8 mouse cellular contexts compared by ENCODE assay signal in genomic region chr9:65555001-65555405, GRCm38 (mm10). TPM values are rescaled to one million over a fixed set of nuclear protein-coding genes. Genes with fewer than 3 reads are reported as not detected.
A peak's percentile ranks its signal among the peaks of the same experiment; 100 is the strongest.
DNase-seq lines count a peak whose midpoint lies in the region; ATAC-seq lines count a peak whose summit lies in the region.

No protein-coding gene starts in this region.

- H3K9me3 ChIP-seq in forebrain, embryonic 12.5 days = no peaks in the 10 kb centered on the region
- no peaks in the 10 kb centered on the region for H3K9me3 ChIP-seq in forebrain, embryonic 11.5 days (ENCODE audit: control insufficient read depth, low read length)
- H3K9me3 ChIP-seq in neural tube, embryonic 15.5 days (replicated peaks) = no peaks in the 10 kb centered on the region
- H3K9me3 ChIP-seq in limb, embryonic 11.5 days (ENCODE audit: control insufficient read depth, low read length) = no peaks in the 10 kb centered on the region
- no peaks in the 10 kb centered on the region for H3K9me3 ChIP-seq in stomach, embryonic 15.5 days

- H3K4me2 ChIP-seq in forebrain, embryonic 12.5 days = no peak overlapping the region
- H3K4me2 ChIP-seq in forebrain, embryonic 11.5 days (ENCODE audit: low read depth, low read length, severe bottlenecking) = no peak overlapping the region
- H3K4me2 ChIP-seq in neural tube, embryonic 15.5 days = no peak overlapping the region
- no peak overlapping the region for H3K4me2 ChIP-seq in limb, embryonic 11.5 days (ENCODE audit: low read depth, severe bottlenecking)
- H3K4me2 ChIP-seq in stomach, embryonic 15.5 days = peak overlapping the region; percentile 30; the same call in 1 of the 2 replicates

- H3K27me3 ChIP-seq in forebrain, embryonic 12.5 days = no peaks in the 10 kb centered on the region
- no peaks in the 10 kb centered on the region for H3K27me3 ChIP-seq in forebrain, embryonic 11.5 days (ENCODE audit: control insufficient read depth, insufficient read depth, low read length)
- no peaks in the 10 kb centered on the region for H3K27me3 ChIP-seq in neural tube, embryonic 15.5 days (replicated peaks)
- no peaks in the 10 kb centered on the region for H3K27me3 ChIP-seq in limb, embryonic 11.5 days (ENCODE audit: control insufficient read depth, insufficient read depth, low read length)
- no peaks in the 10 kb centered on the region for H3K27me3 ChIP-seq in stomach, embryonic 15.5 days (replicated peaks)

- WGBS in forebrain, embryonic 12.5 days = 23% methylated on average over 5 of the region's 5 CpGs
- WGBS in forebrain, embryonic 11.5 days = 14% methylated on average over 5 of the region's 5 CpGs
- WGBS in neural tube, embryonic 15.5 days = 23% methylated on average over 5 of the region's 5 CpGs
- WGBS in limb, embryonic 11.5 days = 9% methylated on average over 5 of the region's 5 CpGs
- 7% methylated on average over 5 of the region's 5 CpGs for WGBS in stomach, embryonic 15.5 days

- no peak for DNase-seq in forebrain, embryonic 11.5 days (ENCODE audit: low spot score)
- peak; percentile 38 for DNase-seq in neural tube, embryonic 10.5 days (ENCODE audit: extremely low spot score, low spot score)
- DNase-seq in limb, embryonic 11.5 days (ENCODE audit: low spot score) = no peak
- no peak for DNase-seq in ovary, postnatal 10 days (ENCODE audit: low spot score)
- DNase-seq in thymus, adult 18-20 months = no peak

- H3K9ac ChIP-seq in forebrain, embryonic 12.5 days = no peak overlapping the region
- H3K9ac ChIP-seq in forebrain, embryonic 11.5 days (ENCODE audit: low read length) = no peak overlapping the region
- H3K9ac ChIP-seq in neural tube, embryonic 15.5 days (replicated peaks) = no peak overlapping the region
- no peak overlapping the region for H3K9ac ChIP-seq in limb, embryonic 11.5 days (ENCODE audit: low read length)
- H3K9ac ChIP-seq in stomach, embryonic 15.5 days = no peak overlapping the region

- peak overlapping the region; percentile 1; the same call in 1 of the 2 replicates for H3K27ac ChIP-seq in forebrain, embryonic 12.5 days
- no peak overlapping the region for H3K27ac ChIP-seq in forebrain, embryonic 11.5 days (ENCODE audit: low read depth, low read length)
- no peak overlapping the region for H3K27ac ChIP-seq in neural tube, embryonic 15.5 days (replicated peaks)
- H3K27ac ChIP-seq in limb, embryonic 11.5 days (replicated peaks; ENCODE audit: low read depth, low read length) = 0 out of 2 replicates have a peak overlapping the region, but pooled peaks have one; percentile 30
- H3K27ac ChIP-seq in stomach, embryonic 15.5 days = peak overlapping the region; percentile 90

- no peak overlapping the region for H3K4me3 ChIP-seq in forebrain, embryonic 12.5 days (replicated peaks)
- no peak overlapping the region for H3K4me3 ChIP-seq in forebrain, embryonic 11.5 days (ENCODE audit: low read depth, low read length)
- H3K4me3 ChIP-seq in neural tube, embryonic 15.5 days (replicated peaks) = no peak overlapping the region
- H3K4me3 ChIP-seq in limb, embryonic 11.5 days (ENCODE audit: low read depth, low read length) = no peak overlapping the region
- no peak overlapping the region for H3K4me3 ChIP-seq in stomach, embryonic 15.5 days (replicated peaks)

- peaks cover 27% of the 10 kb centered on the region for H3K36me3 ChIP-seq in forebrain, embryonic 12.5 days (replicated peaks)
- no peaks in the 10 kb centered on the region; the same call in 1 of the 2 replicates for H3K36me3 ChIP-seq in forebrain, embryonic 11.5 days (ENCODE audit: control insufficient read depth, insufficient read depth, low read length)
- H3K36me3 ChIP-seq in neural tube, embryonic 15.5 days = 0 out of 2 replicates have a peak, but pooled peaks cover 7% of the 10 kb centered on the region
- H3K36me3 ChIP-seq in limb, embryonic 11.5 days (ENCODE audit: control insufficient read depth, insufficient read depth, low read length) = 0 out of 2 replicates have a peak, but pooled peaks cover 3% of the 10 kb centered on the region
- H3K36me3 ChIP-seq in stomach, embryonic 15.5 days = peaks cover 14% of the 10 kb centered on the region; the same call in 1 of the 2 replicates

- H3K4me1 ChIP-seq in forebrain, embryonic 12.5 days = peaks cover 20% of the 10 kb centered on the region
- peaks cover 7% of the 10 kb centered on the region; the same call in 1 of the 2 replicates for H3K4me1 ChIP-seq in forebrain, embryonic 11.5 days (replicated peaks; ENCODE audit: control insufficient read depth, insufficient read depth, low read length)
- peaks cover 15% of the 10 kb centered on the region for H3K4me1 ChIP-seq in neural tube, embryonic 15.5 days
- H3K4me1 ChIP-seq in limb, embryonic 11.5 days (ENCODE audit: control insufficient read depth, insufficient read depth, low read length) = peaks cover 24% of the 10 kb centered on the region
- peaks cover 37% of the 10 kb centered on the region for H3K4me1 ChIP-seq in stomach, embryonic 15.5 days

- ATAC-seq in forebrain, embryonic 12.5 days (ENCODE audit: low FRiP score) = no peak
- ATAC-seq in forebrain, embryonic 11.5 days (replicated peaks; ENCODE audit: low FRiP score) = no peak
- ATAC-seq in neural tube, embryonic 15.5 days (ENCODE audit: low FRiP score) = no peak
- no peak for ATAC-seq in limb, embryonic 11.5 days (ENCODE audit: insufficient number of reproducible peaks, low FRiP score, low TSS enrichment, low read depth)
- peak; percentile 85 for ATAC-seq in stomach, embryonic 15.5 days (ENCODE audit: insufficient read depth, low FRiP score, low read depth)

RNA-seq across cellular contexts. Expression of gene Plekho2, which starts 24.8 kb away (rescaled TPM):
- 9.0 and 9.1 TPM in 2 replicates for polyA plus RNA-seq in forebrain, embryonic 12.5 days (2016; fragmentation: Nextera tagmentation; extraction: Ambion mirVana)
- 8.3 and 8.8 TPM in 2 replicates for polyA plus RNA-seq in forebrain, embryonic 11.5 days (2014; fragmentation: Nextera tagmentation; extraction: Ambion mirVana)
- 5.0 and 7.7 TPM in 2 replicates for polyA plus RNA-seq in neural tube, embryonic 15.5 days (2015; fragmentation: Nextera tagmentation; extraction: Ambion mirVana)
- 12.2 and 12.5 TPM in 2 replicates for polyA plus RNA-seq in limb, embryonic 11.5 days (2014; fragmentation: Nextera tagmentation; extraction: Ambion mirVana)
- 17.0 and 18.1 TPM in 2 replicates for polyA plus RNA-seq in stomach, embryonic 15.5 days (2015; fragmentation: Nextera tagmentation; extraction: Ambion mirVana)

RNA-seq across cellular contexts. Expression of gene Pif1, which starts 32.0 kb away (rescaled TPM):
- 28.8 and 33.7 TPM in 2 replicates for polyA plus RNA-seq in forebrain, embryonic 12.5 days (2016; fragmentation: Nextera tagmentation; extraction: Ambion mirVana)
- 26.2 and 31.8 TPM in 2 replicates for polyA plus RNA-seq in forebrain, embryonic 11.5 days (2014; fragmentation: Nextera tagmentation; extraction: Ambion mirVana)
- polyA plus RNA-seq in neural tube, embryonic 15.5 days (2015; fragmentation: Nextera tagmentation; extraction: Ambion mirVana) = 2.7 and 4.7 TPM in 2 replicates
- 13.3 and 15.0 TPM in 2 replicates for polyA plus RNA-seq in limb, embryonic 11.5 days (2014; fragmentation: Nextera tagmentation; extraction: Ambion mirVana)
- 11.4 and 12.3 TPM in 2 replicates for polyA plus RNA-seq in stomach, embryonic 15.5 days (2015; fragmentation: Nextera tagmentation; extraction: Ambion mirVana)

RNA-seq across cellular contexts. Expression of gene Ankdd1a, which starts 35.0 kb away (rescaled TPM):
- 0.18 and 0.28 TPM in 2 replicates for polyA plus RNA-seq in forebrain, embryonic 12.5 days (2016; fragmentation: Nextera tagmentation; extraction: Ambion mirVana)
- polyA plus RNA-seq in forebrain, embryonic 11.5 days (2014; fragmentation: Nextera tagmentation; extraction: Ambion mirVana) = 0.20 TPM in 1 of 2 replicates, not detected in the other
- 0.87 and 1.2 TPM in 2 replicates for polyA plus RNA-seq in neural tube, embryonic 15.5 days (2015; fragmentation: Nextera tagmentation; extraction: Ambion mirVana)
- polyA plus RNA-seq in limb, embryonic 11.5 days (2014; fragmentation: Nextera tagmentation; extraction: Ambion mirVana) = not detected in 2 replicates
- polyA plus RNA-seq in stomach, embryonic 15.5 days (2015; fragmentation: Nextera tagmentation; extraction: Ambion mirVana) = 0.14 TPM in 1 of 2 replicates, not detected in the other

Comparison
In these comparisons a context has a peak if more than half of its experiments do, and no peak if none do; other contexts are left out.
1. H3K27ac ChIP-seq: peak in forebrain, embryonic 12.5 days (single experiment), limb, embryonic 11.5 days (single experiment) and stomach, embryonic 15.5 days (single experiment); none in forebrain, embryonic 11.5 days (single experiment) and neural tube, embryonic 15.5 days (single experiment).